In genomic region chr6:134247324-134247723, GRCm38 (mm10) we compare ENCODE assay signal across 23 mouse cellular contexts.
DNase-seq lines count a peak whose midpoint lies in the region; ATAC-seq and TF ChIP-seq lines count a peak whose summit lies in the region.
"Had no signal": no experiment of that assay in that cellular context is flagged by ENCODE, and none has a peak within 500 bp of the region (broad histone marks: within the 10 kb centered on the region; RNA-seq: fewer than 3 reads in every experiment).

No protein-coding gene starts in this region.

- TF ChIP-seq CTCF in layer of hippocampus, adult 2 months (conservative IDR thresholded peaks at IDR 0.05): no peak

- peak; percentile 37 for DNase-seq in lung, postnatal 36 days
- DNase-seq in lung, postnatal 25 days (ENCODE audit: low spot score): no peak
- DNase-seq in layer of hippocampus, adult 2 months (ENCODE audit: low spot score in 2 of 2): no peak
- no peak for DNase-seq in right cerebral cortex, postnatal 14 days
- DNase-seq: adrenal gland, postnatal 10 days; cerebellum, adult 2 months; gastrocnemius, postnatal 25 days; kidney, adult 2 months; kidney, postnatal 10 days; spleen, adult 18-20 months; thymus, adult 2 months had no signal

- peak overlapping the region; percentile 7; the same call in 1 of the 2 replicates for H3K27ac ChIP-seq in brown adipose tissue, adult 24 weeks (replicated peaks; ENCODE audit: low read depth, low read length)
- H3K27ac ChIP-seq in layer of hippocampus, adult 2 months: no peak overlapping the region
- H3K27ac ChIP-seq: embryonic facial prominence, embryonic 12.5 days; forebrain, embryonic 15.5 days; hindbrain, embryonic 12.5 days; liver, embryonic 14.5 days; neural tube, embryonic 12.5 days had no signal

- peak; percentile 86 for ATAC-seq in megakaryocyte, adult 5-6 weeks (ENCODE audit: poor library complexity, severe bottlenecking)
- ATAC-seq in cerebellum, adult (ENCODE audit: insufficient number of reproducible peaks, low FRiP score, low TSS enrichment): no peak
- ATAC-seq: activated CD4-positive, CD25-positive, alpha-beta regulatory T cell, adult 4 months; forebrain, embryonic 15.5 days; inflammation-experienced regulatory T-cells, adult 6 months; Patski had no signal

- no peak overlapping the region for H3K4me3 ChIP-seq in brown adipose tissue, adult 24 weeks (ENCODE audit: insufficient read depth, low read depth, low read length)
- H3K4me3 ChIP-seq in layer of hippocampus, adult 2 months: no peak overlapping the region
- H3K4me3 ChIP-seq: embryonic facial prominence, embryonic 12.5 days; erythroblast, embryonic 14.5 days; forebrain, embryonic 15.5 days; hindbrain, embryonic 12.5 days; neural tube, embryonic 12.5 days had no signal

- H3K4me1 ChIP-seq in brown adipose tissue, adult 24 weeks (ENCODE audit: control insufficient read depth, insufficient read depth, insufficient read length, low read length): peaks cover 11% of the 10 kb centered on the region; the same call in 1 of the 2 replicates
- H3K4me1 ChIP-seq: embryonic facial prominence, embryonic 12.5 days; forebrain, embryonic 15.5 days; hindbrain, embryonic 12.5 days; neural tube, embryonic 12.5 days had no signal
